Mouse (Mus musculus) heart, postnatal 14 days (tissue): ENCODE measurements around the gene Apol9a. TPM values are rescaled to one million over a fixed set of nuclear protein-coding genes. Genes with fewer than 3 reads are reported as not detected.

Experiments
- DNase-seq, 2 experiments: peaks; one replicate each; pipeline ENCODE4 v3.0.0; 2021 to 2022
- intact Hi-C: fragments of 180-260 bp; cut with DNase I; formaldehyde crosslinking; loops from one replicate; pipeline ENCODE4 v1.15.1; 2025
- total RNA-seq, 2 experiments: library from RNA; stranded (reverse); gene quantifications; 2 replicates each; pipeline ENCODE4 v1.2.3; 2021

Gene Apol9a
- total RNA-seq, 2 experiments from 2014 or later, result 0.29 TPM; not detected in 1

GRCm38 (mm10) chr15:77354496-77354847, 56.5 kb downstream of the Apol9a start:
- intact Hi-C loops, result no loop called here
- DNase-seq, result no peak

Other genes starting within 250 kb of the Apol9a start
- 100 to 1,000 TPM; 112 to 118 TPM for gene Rbfox2, start 104.1 kb downstream of the Apol9a start, total RNA-seq
- under 1 TPM in 1 of 2 experiments, not detected in 1; 0.17 TPM for gene Apol7a, start 12.0 kb downstream of the Apol9a start, total RNA-seq
- gene Apol7b, start 36.4 kb upstream of the Apol9a start, total RNA-seq, result under 1 TPM; 0.33 to 0.71 TPM
- not detected for gene Apol10a, start 65.9 kb upstream of the Apol9a start, total RNA-seq
- gene Apol11a, start 97.1 kb upstream of the Apol9a start, total RNA-seq, result not detected
- under 1 TPM in 1 of 2 experiments, not detected in 1; 0.17 TPM for gene Apol7c, start 122.2 kb upstream of the Apol9a start, total RNA-seq
- gene 1700025B11Rik, start 150.8 kb upstream of the Apol9a start, total RNA-seq, result not detected
- gene Apol10b, start 185.0 kb upstream of the Apol9a start, total RNA-seq, result under 1 TPM; 0.32 to 0.33 TPM
- not detected for gene Gm36245, start 188.1 kb upstream of the Apol9a start, total RNA-seq
- 1 to 10 TPM; 1.4 to 1.8 TPM for gene Apol11b, start 232.2 kb upstream of the Apol9a start, total RNA-seq